Mouse (Mus musculus) urinary bladder, postnatal 14 days (tissue): ENCODE data around the gene Abcb5.
A peak's percentile ranks its signal among the peaks of the same experiment; 100 is the strongest.

ENCODE experiments used
- DNase-seq: peaks from one replicate; pipeline ENCODE4 v3.0.0; 2021; ENCODE audit warnings: low spot score

The Abcb5 gene

GRCm38 (mm10) chr12:118848496-118849202 lies 117.6 kb downstream of the Abcb5 start:
- DNase-seq: peak; percentile 20

GRCm38 (mm10) chr12:118847861-118848495 lies 118.2 kb downstream of the Abcb5 start:
- DNase-seq: no peak

- DNase-seq: no peak
These were observed 118.8 kb downstream of the Abcb5 start for GRCm38 (mm10) chr12:118847381-118847780.

- DNase-seq: peak; percentile 50
These were observed 119.4 kb downstream of the Abcb5 start for GRCm38 (mm10) chr12:118846649-118847321.

DNA sequence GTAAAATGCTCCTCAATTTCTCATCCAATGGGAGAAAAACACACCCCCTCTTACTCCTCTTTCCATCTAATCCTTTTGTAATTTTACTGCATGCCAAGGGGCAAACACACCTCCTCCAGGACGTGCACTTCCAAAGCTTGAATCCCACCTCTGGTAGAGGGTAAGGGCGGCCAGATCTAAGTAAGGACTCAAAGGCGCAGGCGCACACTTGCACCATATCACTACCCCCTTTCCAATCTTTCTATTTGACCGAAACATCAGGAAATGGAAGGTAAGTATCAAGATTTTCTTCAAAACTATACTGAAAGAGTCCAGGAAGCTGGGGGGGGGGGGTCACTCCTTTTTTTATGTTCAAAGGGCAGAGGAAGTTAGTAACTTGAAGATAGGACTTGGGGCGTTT lies 120.0 kb downstream of the Abcb5 start, which contains the start of gene Sp8:
Gene Sp8, plus strand, starts transcription at position 109 of the 400 bp plus-strand sequence.
- DNase-seq: no peak

DNA sequence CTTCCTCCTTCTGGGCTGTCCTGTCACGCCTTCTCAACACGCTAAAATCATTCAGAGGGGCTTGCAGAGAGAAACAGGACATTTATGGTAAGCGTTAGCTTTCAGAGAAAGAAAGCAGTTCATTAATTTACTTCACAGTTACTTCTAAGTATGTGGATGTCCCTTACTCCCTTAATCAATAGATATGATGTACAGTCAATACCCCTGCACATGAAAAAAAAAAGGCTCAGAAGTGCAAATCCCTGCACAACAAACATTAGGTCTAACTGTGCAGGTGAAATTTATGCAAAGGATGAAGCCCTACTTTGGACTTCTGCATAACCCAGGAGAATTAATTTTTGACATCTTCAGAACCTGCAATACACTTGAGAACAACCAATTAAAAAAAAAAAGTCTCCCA lies 120.9 kb downstream of the Abcb5 start:
- DNase-seq: no peak

DNA sequence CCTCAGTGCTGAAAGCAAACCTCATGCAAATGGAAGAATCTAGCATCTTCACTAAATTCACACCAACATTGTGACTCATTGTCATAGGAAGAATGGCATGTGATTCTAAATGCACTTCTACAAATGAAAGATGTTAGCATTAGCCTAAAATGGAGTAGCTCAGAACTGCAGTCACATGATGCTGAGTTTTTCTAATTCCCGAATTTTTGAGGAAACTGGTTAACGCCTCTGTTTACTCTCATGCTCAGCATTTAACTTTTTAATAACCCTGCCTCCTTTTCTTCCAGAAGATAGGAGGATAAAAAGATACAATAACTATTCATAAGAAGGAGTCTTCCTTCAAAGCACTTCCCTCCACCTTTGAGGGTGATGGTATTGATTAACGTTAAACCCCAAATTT lies 121.4 kb downstream of the Abcb5 start:
- DNase-seq: no peak

GRCm38 (mm10) chr12:118844111-118844510 lies 122.1 kb downstream of the Abcb5 start:
- DNase-seq: no peak

DNA sequence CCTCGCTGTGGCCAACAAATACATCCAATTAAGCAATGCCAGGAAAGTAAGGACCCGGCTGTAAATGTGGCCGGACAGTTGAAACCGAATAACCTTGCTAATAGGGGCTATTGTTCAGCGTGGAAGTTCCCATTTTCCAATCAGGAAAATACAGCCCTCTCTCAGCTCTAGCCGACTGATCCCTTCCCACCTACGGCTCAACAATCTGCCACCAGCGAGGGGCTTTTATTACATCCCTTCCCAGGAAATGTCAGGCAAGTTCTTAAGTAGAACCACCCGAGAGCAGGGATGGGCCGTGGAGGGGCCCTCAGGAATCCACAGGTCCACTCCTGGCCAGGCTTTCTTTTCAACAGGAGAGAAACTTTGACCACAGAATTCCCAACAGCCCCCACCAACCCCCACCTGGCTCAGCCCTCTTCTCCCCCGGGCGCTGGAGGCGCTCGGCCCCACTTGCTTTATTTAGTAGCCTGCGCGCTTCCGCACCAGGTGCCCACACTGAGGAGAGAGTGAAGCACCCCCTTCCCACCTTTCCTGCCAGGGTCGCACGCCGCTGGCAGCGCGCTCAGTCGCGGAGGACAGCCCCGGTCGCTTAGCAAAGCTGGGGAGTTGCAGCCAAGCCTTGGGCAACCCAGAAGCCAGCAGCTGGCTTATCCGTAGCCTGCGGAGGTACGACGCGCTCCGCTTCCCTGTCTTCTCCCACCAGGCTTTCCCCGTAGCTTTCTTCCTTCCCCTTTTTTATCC lies 123.4 kb downstream of the Abcb5 start:
- DNase-seq: no peak

GRCm38 (mm10) chr12:118841971-118842550 lies 124.2 kb downstream of the Abcb5 start:
- no peak for DNase-seq

- no peak for DNase-seq
These were observed 124.8 kb downstream of the Abcb5 start for GRCm38 (mm10) chr12:118841381-118841922.

DNA sequence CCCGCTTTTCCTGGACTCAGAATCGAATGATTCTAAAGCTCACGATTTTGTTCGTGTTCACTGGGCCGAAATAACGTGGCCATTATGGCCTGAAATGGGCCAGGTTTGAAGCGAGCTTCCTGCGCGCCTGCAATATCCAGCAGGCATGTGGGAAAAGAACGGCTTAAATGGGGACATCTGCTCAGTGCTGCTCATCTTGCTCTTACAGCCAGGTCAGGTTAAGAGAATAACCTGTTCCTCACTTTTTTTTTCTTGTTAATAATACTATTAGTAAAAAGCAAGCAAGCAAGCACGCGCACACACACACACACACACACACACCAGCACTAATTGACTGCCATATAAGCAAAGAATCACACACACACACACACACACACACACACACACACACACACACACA lies 125.4 kb downstream of the Abcb5 start:
- DNase-seq: no peak

DNA sequence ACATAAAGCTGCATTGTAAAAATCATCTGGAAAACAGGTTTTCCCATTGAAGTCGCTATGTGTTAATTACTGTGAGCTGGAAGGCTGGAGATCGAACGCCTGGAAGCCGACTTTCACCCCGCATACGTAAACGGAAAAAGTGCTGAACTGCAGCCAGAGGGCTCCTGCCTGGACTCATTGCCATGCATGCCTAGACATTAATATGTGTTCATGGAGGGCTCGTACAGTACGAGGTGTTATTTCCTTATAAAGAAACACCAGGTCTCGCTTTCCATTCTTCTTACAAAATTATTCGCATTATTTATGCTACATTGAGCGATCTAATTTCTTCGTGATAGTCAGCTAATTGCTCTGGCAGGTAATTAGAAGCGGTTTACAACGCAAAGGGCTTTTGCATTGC lies 125.9 kb downstream of the Abcb5 start:
- DNase-seq: no peak

- DNase-seq: no peak
These were observed 126.8 kb downstream of the Abcb5 start for GRCm38 (mm10) chr12:118839398-118839797.

- DNase-seq: no peak
These were observed 128.0 kb downstream of the Abcb5 start for GRCm38 (mm10) chr12:118838260-118838659.

GRCm38 (mm10) chr12:118837361-118837760 lies 128.9 kb downstream of the Abcb5 start:
- DNase-seq: no peak

DNA sequence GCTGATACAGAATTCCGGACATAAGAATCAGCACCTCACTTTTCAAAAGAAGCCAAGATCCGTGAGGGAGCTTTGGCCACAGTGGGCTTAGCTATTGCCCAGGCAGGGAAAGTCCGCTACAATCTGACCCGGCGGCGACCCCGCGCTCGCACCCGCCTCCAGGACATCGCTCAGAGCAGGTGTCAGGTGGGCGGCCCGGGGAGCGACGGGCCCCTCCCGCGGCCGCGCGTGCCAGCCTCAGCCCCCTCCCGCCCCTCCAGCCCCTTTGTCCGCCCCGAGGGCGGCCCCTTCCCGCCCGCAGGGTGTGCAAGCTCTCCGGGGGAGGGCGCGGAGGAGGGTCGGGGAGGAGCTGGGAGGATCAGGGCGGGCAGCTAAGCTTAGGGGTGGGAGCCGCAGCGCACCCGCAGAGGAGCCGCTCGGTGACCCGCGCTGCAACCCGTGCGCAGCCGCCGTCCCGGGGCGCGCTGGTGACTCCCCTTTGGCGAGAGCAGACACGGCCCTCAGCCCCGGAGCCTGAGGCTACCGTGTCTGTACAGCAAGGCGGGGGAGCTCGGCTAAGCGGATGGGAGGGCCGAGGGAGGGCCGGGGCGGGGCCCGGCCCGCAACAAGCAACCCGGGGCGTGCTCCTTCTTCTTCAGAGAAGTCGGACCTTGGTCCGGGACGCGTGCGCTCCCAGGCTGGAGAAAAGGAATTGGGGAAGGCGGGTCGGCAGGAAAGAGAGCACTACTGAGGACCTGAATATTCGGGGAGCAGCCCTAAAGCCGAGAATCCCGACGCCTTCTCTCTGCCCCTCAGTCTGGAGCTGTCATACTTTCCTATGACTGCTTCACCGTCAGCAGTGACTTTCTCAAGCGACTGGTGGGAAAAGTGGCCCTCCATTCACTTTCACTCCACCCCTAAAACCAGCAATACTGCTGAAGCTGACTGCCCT lies 129.5 kb downstream of the Abcb5 start:
- DNase-seq: peak; percentile 28

- DNase-seq: no peak
These were observed 136.3 kb downstream of the Abcb5 start for GRCm38 (mm10) chr12:118829881-118830280.
